ENCODE assay signal across 18 mouse cellular contexts in genomic region chr6:137141247-137141820, GRCm38 (mm10). TPM values are rescaled to one million over a fixed set of nuclear protein-coding genes. Genes with fewer than 3 reads are reported as not detected.
DNase-seq lines count a peak whose midpoint lies in the region; ATAC-seq lines count a peak whose summit lies in the region.
"Had no signal": no experiment of that assay in that cellular context is flagged by ENCODE, and none has a peak within 500 bp of the region (broad histone marks: within the 10 kb centered on the region; RNA-seq: fewer than 3 reads in every experiment).

No protein-coding gene starts in this region.

- no peaks in the 10 kb centered on the region for H3K36me3 ChIP-seq in kidney, embryonic 15.5 days
- H3K36me3 ChIP-seq in midbrain, embryonic 10.5 days = no peaks in the 10 kb centered on the region
- H3K36me3 ChIP-seq in midbrain, embryonic 14.5 days (ENCODE audit: control insufficient read depth, insufficient read depth, low read length) = no peaks in the 10 kb centered on the region
- H3K36me3 ChIP-seq: neural tube, embryonic 13.5 days had no signal

- peaks cover 55% of the 10 kb centered on the region for H3K4me1 ChIP-seq in kidney, embryonic 15.5 days
- H3K4me1 ChIP-seq in midbrain, embryonic 10.5 days = peaks cover 38% of the 10 kb centered on the region
- peaks cover 1% of the 10 kb centered on the region; the same call in 1 of the 2 replicates for H3K4me1 ChIP-seq in midbrain, embryonic 14.5 days (ENCODE audit: control insufficient read depth, insufficient read depth, low read length)

- no peak overlapping the region for H3K9ac ChIP-seq in kidney, embryonic 15.5 days
- H3K9ac ChIP-seq in midbrain, embryonic 14.5 days (replicated peaks; ENCODE audit: low read length) = no peak overlapping the region
- H3K9ac ChIP-seq: forebrain, postnatal 0 days; hindbrain, embryonic 14.5 days; liver, embryonic 14.5 days; neural tube, embryonic 13.5 days had no signal

- no peaks in the 10 kb centered on the region for H3K27me3 ChIP-seq in kidney, embryonic 15.5 days
- H3K27me3 ChIP-seq in midbrain, embryonic 10.5 days (ENCODE audit: low read depth, poor library complexity, severe bottlenecking) = no peaks in the 10 kb centered on the region
- no peaks in the 10 kb centered on the region for H3K27me3 ChIP-seq in midbrain, embryonic 14.5 days (ENCODE audit: control insufficient read depth, insufficient read depth, low read length)
- H3K27me3 ChIP-seq: Patski had no signal

- H3K4me2 ChIP-seq in kidney, embryonic 15.5 days = no peak overlapping the region
- no peak overlapping the region for H3K4me2 ChIP-seq in midbrain, embryonic 14.5 days (ENCODE audit: low read length)
- H3K4me2 ChIP-seq: hindbrain, embryonic 14.5 days; neural tube, embryonic 13.5 days had no signal

- WGBS in kidney, embryonic 15.5 days = 42% methylated on average over 5 of the region's 5 CpGs
- WGBS in midbrain, embryonic 10.5 days = 54% methylated on average over 5 of the region's 5 CpGs
- WGBS in midbrain, embryonic 14.5 days = 63% methylated on average over 5 of the region's 5 CpGs

- ATAC-seq in kidney, embryonic 15.5 days (replicated peaks; ENCODE audit: low FRiP score) = no peak
- ATAC-seq in midbrain, embryonic 14.5 days (ENCODE audit: low FRiP score, low TSS enrichment) = no peak
- ATAC-seq: forebrain, postnatal 0 days; Patski had no signal

- H3K4me3 ChIP-seq in kidney, embryonic 15.5 days (replicated peaks) = no peak overlapping the region
- H3K4me3 ChIP-seq in midbrain, embryonic 10.5 days = no peak overlapping the region
- no peak overlapping the region for H3K4me3 ChIP-seq in midbrain, embryonic 14.5 days (replicated peaks; ENCODE audit: low read depth, low read length)
- H3K4me3 ChIP-seq: erythroblast, embryonic 14.5 days; neural tube, embryonic 13.5 days had no signal

- DNase-seq in adrenal gland, postnatal 14 days = peak; percentile 29
- DNase-seq in adrenal gland, postnatal 36 days = no peak
- no peak for DNase-seq in kidney, adult 11 months
- no peak for DNase-seq in midbrain, embryonic 10.5 days (ENCODE audit: low spot score)
- no peak for DNase-seq in midbrain, embryonic 14.5 days
- peak; percentile 49 for DNase-seq in yolk sac, embryonic 10.5 days (ENCODE audit: low spot score)
- DNase-seq: cerebellum, adult 9-11 months; forebrain, postnatal 0 days; kidney, adult 18-20 months; left cerebral cortex, postnatal 4 days had no signal

- no peaks in the 10 kb centered on the region for H3K9me3 ChIP-seq in kidney, embryonic 15.5 days (replicated peaks)
- no peaks in the 10 kb centered on the region for H3K9me3 ChIP-seq in midbrain, embryonic 10.5 days (replicated peaks)
- H3K9me3 ChIP-seq in midbrain, embryonic 14.5 days (ENCODE audit: control insufficient read depth, low read length) = no peaks in the 10 kb centered on the region
- H3K9me3 ChIP-seq: neural tube, embryonic 13.5 days had no signal

- 0 out of 2 replicates have a peak overlapping the region, but pooled peaks have one; percentile 41 for H3K27ac ChIP-seq in kidney, embryonic 15.5 days
- peak overlapping the region; percentile 28; the same call in 1 of the 2 replicates for H3K27ac ChIP-seq in midbrain, embryonic 10.5 days (replicated peaks)
- H3K27ac ChIP-seq in midbrain, embryonic 14.5 days (replicated peaks; ENCODE audit: low read depth, low read length) = no peak overlapping the region
- H3K27ac ChIP-seq: hindbrain, embryonic 14.5 days; liver, embryonic 14.5 days; neural tube, embryonic 13.5 days had no signal

RNA-seq across cellular contexts. Expression of gene Rerg, which starts 29.0 kb away (rescaled TPM):
- 103 and 108 TPM in 2 replicates for total RNA-seq in adrenal gland, postnatal 14 days (2021)
- 100 to 1,000 TPM; 144 to 165 TPM for total RNA-seq in adrenal gland, postnatal 36 days (2021)
- 13.9 and 15.5 TPM in 2 replicates for polyA plus RNA-seq in kidney, embryonic 15.5 days (2015; fragmentation: Nextera tagmentation; extraction: Ambion mirVana)
- 0.39 and 0.83 TPM in 2 replicates for polyA plus RNA-seq in midbrain, embryonic 10.5 days (2016; fragmentation: Nextera tagmentation; extraction: Ambion mirVana)
- 5.8 and 5.9 TPM in 2 replicates for polyA plus RNA-seq in midbrain, embryonic 14.5 days (2014; fragmentation: Nextera tagmentation; extraction: Ambion mirVana)
- total RNA-seq: megakaryocyte-erythroid progenitor cell, adult 5-6 weeks; monocyte, adult 5-6 weeks had no signal
- polyA plus RNA-seq: erythroblast, embryonic 14.5 days had no signal

Comparison
In these comparisons a context has a peak if more than half of its experiments do, and no peak if none do; other contexts are left out.
1. DNase-seq: peak in adrenal gland, postnatal 14 days (single experiment) and yolk sac, embryonic 10.5 days (single experiment); none in adrenal gland, postnatal 36 days (0 of 2), kidney, adult 11 months (single experiment), midbrain, embryonic 10.5 days (single experiment) and midbrain, embryonic 14.5 days (single experiment).